Comparison of ENCODE assay signal across 8 mouse cellular contexts in genomic region chr4:99342521-99342965, GRCm38 (mm10). TPM values are rescaled to one million over a fixed set of nuclear protein-coding genes. Genes with fewer than 3 reads are reported as not detected.
A peak's percentile ranks its signal among the peaks of the same experiment; 100 is the strongest.
DNase-seq lines count a peak whose midpoint lies in the region; ATAC-seq and TF ChIP-seq lines count a peak whose summit lies in the region.

No protein-coding gene starts in this region.

- no peak overlapping the region for H3K4me3 ChIP-seq in hindbrain, embryonic 10.5 days
- H3K4me3 ChIP-seq in hindbrain, embryonic 14.5 days (replicated peaks; ENCODE audit: low read length): no peak overlapping the region
- H3K4me3 ChIP-seq in stomach, postnatal 0 days (ENCODE audit: low read depth, low read length): no peak overlapping the region

- no peak for ATAC-seq in hindbrain, embryonic 14.5 days (ENCODE audit: low FRiP score)
- ATAC-seq in stomach, postnatal 0 days (ENCODE audit: low FRiP score, low TSS enrichment): 0 out of 2 replicates have a peak, but pooled peaks have one; percentile 21

- peak; percentile 64 for TF ChIP-seq CTCF in stomach, postnatal 0 days (IDR thresholded peaks at IDR 0.05; ENCODE audit: low read depth)

- intact Hi-C loops in heart, postnatal 14 days (cut with DNase I): no loop called here

- TF ChIP-seq EP300 in stomach, postnatal 0 days (optimal IDR thresholded peaks at IDR 0.05): no peak

- WGBS in hindbrain, embryonic 10.5 days: 45% methylated on average over 4 of the region's 4 CpGs
- 43% methylated on average over 4 of the region's 4 CpGs for WGBS in hindbrain, embryonic 14.5 days
- WGBS in stomach, postnatal 0 days: 51% methylated on average over 4 of the region's 4 CpGs

- no peaks in the 10 kb centered on the region for H3K9me3 ChIP-seq in hindbrain, embryonic 10.5 days
- H3K9me3 ChIP-seq in hindbrain, embryonic 14.5 days (ENCODE audit: control insufficient read depth, low read length): no peaks in the 10 kb centered on the region
- no peaks in the 10 kb centered on the region for H3K9me3 ChIP-seq in stomach, postnatal 0 days (ENCODE audit: control insufficient read depth, low read length)

- no peak overlapping the region for H3K9ac ChIP-seq in hindbrain, embryonic 14.5 days
- H3K9ac ChIP-seq in stomach, postnatal 0 days (ENCODE audit: low read length): no peak overlapping the region

- peaks cover 26% of the 10 kb centered on the region for H3K4me1 ChIP-seq in hindbrain, embryonic 10.5 days (replicated peaks)
- no peaks in the 10 kb centered on the region for H3K4me1 ChIP-seq in hindbrain, embryonic 14.5 days (replicated peaks; ENCODE audit: control insufficient read depth, insufficient read depth, low read length)
- H3K4me1 ChIP-seq in stomach, postnatal 0 days (replicated peaks; ENCODE audit: control insufficient read depth, insufficient read depth): no peaks in the 10 kb centered on the region

- no peak overlapping the region for H3K27ac ChIP-seq in hindbrain, embryonic 10.5 days
- H3K27ac ChIP-seq in hindbrain, embryonic 14.5 days: no peak overlapping the region
- no peak overlapping the region for H3K27ac ChIP-seq in stomach, postnatal 0 days (replicated peaks)

- DNase-seq in hindbrain, embryonic 10.5 days (ENCODE audit: low spot score): peak; percentile 42
- no peak for DNase-seq in hindbrain, embryonic 14.5 days (ENCODE audit: low spot score)
- DNase-seq in spleen, postnatal 36 days (ENCODE audit: low spot score in 2 of 2): peak; percentile 6
- no peak for DNase-seq in spleen, postnatal 4 days (ENCODE audit: low spot score in 2 of 2)
- DNase-seq in heart, postnatal 14 days: peak; percentile 11 to 19
- peak; percentile 16 for DNase-seq in stomach, postnatal 0 days (ENCODE audit: low spot score)
- DNase-seq in thymus, postnatal 4 days: no peak
- no peak for DNase-seq in spleen, adult 12 weeks (ENCODE audit: low spot score)

- no peaks in the 10 kb centered on the region for H3K36me3 ChIP-seq in hindbrain, embryonic 10.5 days
- H3K36me3 ChIP-seq in hindbrain, embryonic 14.5 days (replicated peaks; ENCODE audit: control insufficient read depth, insufficient read depth): no peaks in the 10 kb centered on the region
- no peaks in the 10 kb centered on the region for H3K36me3 ChIP-seq in stomach, postnatal 0 days (ENCODE audit: control insufficient read depth, insufficient read depth, low read length)

- no peak overlapping the region for H3K4me2 ChIP-seq in hindbrain, embryonic 14.5 days (replicated peaks)
- no peak overlapping the region for H3K4me2 ChIP-seq in stomach, postnatal 0 days (replicated peaks; ENCODE audit: low read depth)

- H3K27me3 ChIP-seq in hindbrain, embryonic 10.5 days (ENCODE audit: insufficient read depth, poor library complexity, severe bottlenecking): peaks cover 8% of the 10 kb centered on the region; the same call in 1 of the 2 replicates
- H3K27me3 ChIP-seq in hindbrain, embryonic 14.5 days (ENCODE audit: control insufficient read depth, insufficient read depth, low read length): 0 out of 2 replicates have a peak, but pooled peaks cover 2% of the 10 kb centered on the region
- no peaks in the 10 kb centered on the region for H3K27me3 ChIP-seq in stomach, postnatal 0 days (ENCODE audit: control insufficient read depth, insufficient read depth, low read length)

RNA-seq across cellular contexts. Expression of gene Gm12689, which starts 46.8 kb away (rescaled TPM):
- 0.10 and 0.11 TPM in 2 replicates for polyA plus RNA-seq in hindbrain, embryonic 10.5 days (2016; fragmentation: Nextera tagmentation; extraction: Ambion mirVana)
- polyA plus RNA-seq in hindbrain, embryonic 14.5 days (2014; fragmentation: Nextera tagmentation; extraction: Ambion mirVana): 0.24 and 0.35 TPM in 2 replicates
- under 1 TPM in 1 of 2 experiments, not detected in 1; 0.26 TPM for total RNA-seq in heart, postnatal 14 days (2021)
- polyA plus RNA-seq in stomach, postnatal 0 days (2015; fragmentation: Nextera tagmentation; extraction: Ambion mirVana): not detected in 2 replicates

Comparison
In these comparisons a context has a peak if more than half of its experiments do, and no peak if none do; other contexts are left out.
1. DNase-seq: peak in hindbrain, embryonic 10.5 days (single experiment), spleen, postnatal 36 days (2 of 2), heart, postnatal 14 days (2 of 2) and stomach, postnatal 0 days (single experiment); none in hindbrain, embryonic 14.5 days (single experiment), spleen, postnatal 4 days (0 of 2), thymus, postnatal 4 days (single experiment) and spleen, adult 12 weeks (single experiment).